Mouse (Mus musculus): ENCODE measurements around the gene Tmem82.
"Not testable (repeated sequence)": the region's sequence is repeated elsewhere in the genome, so short reads cannot be mapped to it uniquely, and the experiment has no call there.

Gene Tmem82

DNA sequence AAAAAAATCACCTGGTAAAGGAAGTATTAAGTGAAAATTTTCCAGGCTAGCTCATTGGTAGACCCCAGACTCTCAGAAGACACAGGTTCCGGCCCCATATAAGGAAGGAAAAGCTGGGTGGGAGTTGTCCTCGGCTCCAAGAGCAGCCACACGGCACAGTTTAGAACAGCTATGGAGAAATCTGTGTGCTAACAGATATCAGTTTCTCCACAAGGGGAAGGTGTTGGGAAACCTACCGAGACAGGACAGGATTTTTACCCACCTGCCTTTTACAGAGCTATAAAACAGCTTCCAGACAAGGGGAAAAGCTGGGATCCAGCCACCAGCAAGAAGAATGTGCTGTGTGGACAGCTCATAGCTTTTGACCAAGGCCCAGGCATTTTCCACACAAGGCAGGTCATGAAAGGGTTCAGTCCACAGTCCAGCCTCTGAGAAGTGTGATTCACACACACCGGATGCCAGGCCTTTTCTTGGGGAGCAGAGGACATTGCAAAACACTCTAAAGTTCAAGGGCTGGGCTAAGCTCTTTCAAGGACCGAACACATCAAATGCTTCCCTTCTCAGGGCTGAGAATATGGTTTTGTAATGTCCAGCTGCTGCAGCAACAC is 45.0 kb downstream of the Tmem82 start:
- DNase-seq, result peak; percentile 83

DNA sequence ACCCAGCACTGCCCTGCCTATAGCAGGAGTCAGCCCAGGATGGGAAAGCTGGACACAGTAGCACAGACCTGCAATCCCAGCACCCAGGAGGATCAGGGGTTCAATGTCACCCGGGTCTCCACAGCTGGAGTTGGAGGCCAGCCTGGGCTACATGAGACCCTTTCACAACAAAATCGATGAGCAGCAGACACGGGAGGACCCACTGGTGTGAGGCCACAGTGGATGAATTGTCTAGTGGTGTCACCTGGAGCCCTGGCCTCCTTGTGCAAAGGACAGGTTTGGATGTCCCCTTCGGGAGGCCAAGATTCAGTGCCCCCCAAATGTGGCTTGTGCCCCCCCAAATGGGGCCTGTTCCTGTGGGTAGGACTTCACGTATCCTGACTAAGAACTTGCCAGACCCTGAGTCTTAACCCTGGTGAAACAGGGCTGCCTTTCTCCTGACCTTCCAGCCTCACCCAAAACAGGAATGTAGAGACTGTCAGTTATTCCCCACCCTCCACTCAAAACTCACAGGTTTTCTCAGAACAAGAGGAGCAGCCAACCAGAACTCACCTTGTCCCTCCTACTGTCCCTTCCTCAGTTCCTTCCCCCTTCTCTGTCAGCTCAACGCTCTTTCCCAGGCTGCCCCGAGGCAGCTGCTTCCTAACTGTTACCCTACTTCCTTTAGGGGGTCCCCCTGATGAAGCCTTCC is 45.6 kb downstream of the Tmem82 start:
- peak; percentile 38 for DNase-seq

DNA sequence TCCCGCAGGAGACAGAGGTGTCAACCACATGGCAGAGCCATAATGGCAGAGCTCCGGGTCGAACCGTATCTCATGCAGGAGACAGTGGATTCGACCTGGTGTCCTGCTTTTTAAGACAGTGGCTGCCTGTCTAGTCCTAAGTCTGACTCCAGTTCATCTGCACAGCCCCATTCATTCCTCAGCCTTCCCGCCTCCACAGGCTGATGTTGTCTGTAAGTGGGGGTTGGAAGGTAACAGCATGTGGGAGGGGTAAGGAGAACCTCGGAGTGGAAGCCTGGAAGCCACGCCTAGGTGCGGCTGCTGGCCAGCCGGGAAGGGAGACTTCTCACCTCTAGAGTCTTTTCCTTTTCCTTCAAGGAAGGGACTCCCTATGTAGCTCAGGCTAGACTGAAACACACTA is 46.5 kb downstream of the Tmem82 start:
- no peak for DNase-seq

DNA sequence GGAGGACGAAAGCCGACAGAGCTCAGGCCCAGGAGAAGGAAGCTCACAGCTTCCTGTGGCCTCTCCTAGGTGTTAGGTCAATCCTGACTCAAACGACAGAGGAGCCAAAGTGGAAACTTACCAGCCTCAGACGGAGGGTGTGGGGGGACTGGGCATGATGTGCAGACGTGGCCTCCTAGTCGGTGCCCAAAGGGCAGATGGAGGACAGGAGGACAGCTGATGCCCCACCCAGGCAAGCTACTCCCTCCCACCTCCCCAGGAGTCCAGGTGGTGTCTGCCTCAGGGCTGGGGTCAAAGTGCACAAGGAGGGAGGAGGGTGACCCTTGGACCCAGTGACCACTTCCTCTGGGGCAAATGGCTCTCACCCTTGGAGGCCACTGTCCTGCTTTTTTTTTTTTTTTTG is 47.1 kb downstream of the Tmem82 start:
- DNase-seq, result peak; percentile 85

DNA sequence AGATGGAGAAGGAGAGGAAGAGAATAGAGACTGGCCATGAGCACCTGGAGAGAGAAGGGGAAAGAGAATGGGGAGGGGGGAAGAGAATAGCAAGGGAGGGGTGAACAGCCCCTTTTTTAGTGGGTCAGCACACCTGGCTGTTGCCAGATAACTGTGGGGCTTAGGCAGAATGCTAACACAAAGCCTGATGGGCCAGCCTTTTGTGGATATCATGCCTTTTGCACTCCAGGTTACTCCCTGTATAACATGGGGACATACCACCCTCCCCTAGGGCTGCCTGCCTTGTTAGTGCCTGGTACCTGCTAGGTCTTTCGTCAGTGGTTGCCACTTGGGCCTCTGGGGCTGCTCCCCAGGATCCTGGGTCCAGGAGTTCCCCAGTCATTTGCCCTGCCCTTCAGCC is 47.6 kb downstream of the Tmem82 start:
- DNase-seq, result no peak

DNA sequence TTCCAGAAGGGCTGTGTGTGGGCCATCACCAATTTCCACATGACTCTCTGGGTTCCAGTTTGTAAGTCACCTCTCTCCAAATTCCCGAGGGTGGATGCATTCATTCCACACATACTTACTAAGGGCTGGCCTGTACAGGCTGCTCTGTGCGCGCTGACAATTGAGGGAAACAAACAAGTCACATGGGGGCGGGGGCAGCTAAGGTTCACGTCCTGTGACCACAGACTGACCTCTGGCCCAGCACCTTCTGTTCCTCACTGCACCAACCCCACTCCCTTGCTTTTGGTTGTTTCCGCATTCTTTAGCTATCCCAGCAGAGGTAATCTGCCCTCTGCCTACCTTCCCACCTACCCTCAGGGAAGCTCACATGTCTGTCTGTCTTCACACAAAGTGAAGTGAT is 48.4 kb downstream of the Tmem82 start:
- peak; percentile 89 for DNase-seq

DNA sequence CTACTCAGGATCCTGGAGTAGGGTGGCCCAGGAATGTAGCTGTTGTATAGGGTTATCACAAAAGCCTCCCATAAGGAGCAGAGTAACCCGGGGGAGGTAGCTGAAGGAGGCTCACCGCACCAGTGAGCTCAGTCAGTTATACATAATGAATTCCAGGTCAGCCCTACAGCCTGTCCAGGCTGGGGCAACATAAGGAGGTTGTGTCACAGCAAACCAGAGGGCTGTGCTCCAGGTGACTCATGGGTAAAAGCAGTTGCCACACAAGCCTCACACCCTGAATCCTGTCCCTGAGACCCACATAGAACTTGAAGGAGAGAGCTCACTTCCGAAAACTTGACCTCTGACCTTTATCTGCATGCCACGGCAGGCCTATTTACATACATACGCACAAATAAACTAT is 49.5 kb downstream of the Tmem82 start:
- DNase-seq, result no peak

DNA sequence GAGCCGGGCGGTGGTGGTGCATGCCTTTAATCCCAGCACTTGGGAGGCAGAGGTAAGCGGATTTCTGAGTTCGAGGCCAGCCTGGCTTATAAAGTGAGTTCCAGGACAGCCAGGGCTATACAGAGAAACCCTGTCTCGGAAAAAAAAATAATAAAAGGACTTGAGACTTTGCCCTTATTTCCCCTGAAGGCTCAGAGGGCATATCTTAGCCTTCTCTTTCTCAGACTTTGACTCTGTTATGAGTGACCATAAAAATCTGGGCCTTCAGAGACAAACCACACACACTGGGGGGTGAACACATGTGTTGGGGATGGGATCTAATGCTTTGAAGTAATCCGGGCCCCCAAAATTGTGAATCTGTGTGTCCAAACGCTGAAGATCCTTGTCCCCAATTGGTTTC is 51.3 kb downstream of the Tmem82 start:
- DNase-seq, result not testable (repeated sequence)

DNA sequence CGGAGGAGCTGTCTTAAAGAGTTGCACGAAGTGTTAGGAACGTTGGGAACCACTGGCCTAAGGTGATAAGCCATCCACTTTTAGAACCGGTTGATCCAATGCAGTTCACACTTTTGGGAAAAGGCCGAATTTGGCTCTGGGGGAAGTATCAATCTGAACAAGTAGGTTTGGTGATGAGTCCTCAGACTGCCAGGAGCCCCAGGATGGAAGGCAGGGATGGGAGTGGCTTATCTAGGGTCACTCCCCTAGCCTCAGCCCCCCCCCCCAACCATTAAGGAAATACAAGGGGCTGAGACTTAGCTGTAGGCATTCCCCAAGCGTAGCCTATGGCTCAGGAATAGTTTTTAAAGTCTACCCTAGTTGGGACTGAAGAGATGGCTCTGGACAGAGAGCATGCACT is 52.2 kb downstream of the Tmem82 start:
- no peak for DNase-seq

DNA sequence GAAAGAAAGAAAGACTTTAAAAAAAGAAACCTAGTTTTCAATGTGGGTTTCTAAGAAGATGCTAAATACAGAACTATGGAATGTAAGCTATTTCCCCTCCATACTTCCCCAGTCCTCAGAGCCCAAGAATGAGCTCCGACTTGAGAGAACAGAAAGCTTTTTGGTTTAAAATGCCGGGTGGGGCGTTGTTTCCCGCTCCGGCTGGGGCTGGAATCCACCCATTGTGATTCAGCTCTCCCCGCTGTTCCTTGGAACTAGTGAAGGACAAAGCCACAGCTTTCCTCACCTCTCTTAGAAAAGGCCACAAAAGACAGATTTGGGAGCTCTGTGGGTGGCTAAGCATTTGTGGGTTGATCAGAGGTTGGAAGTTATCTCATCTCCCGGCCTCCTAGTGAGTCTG is 53.1 kb downstream of the Tmem82 start:
- peak; percentile 53 for DNase-seq

DNA sequence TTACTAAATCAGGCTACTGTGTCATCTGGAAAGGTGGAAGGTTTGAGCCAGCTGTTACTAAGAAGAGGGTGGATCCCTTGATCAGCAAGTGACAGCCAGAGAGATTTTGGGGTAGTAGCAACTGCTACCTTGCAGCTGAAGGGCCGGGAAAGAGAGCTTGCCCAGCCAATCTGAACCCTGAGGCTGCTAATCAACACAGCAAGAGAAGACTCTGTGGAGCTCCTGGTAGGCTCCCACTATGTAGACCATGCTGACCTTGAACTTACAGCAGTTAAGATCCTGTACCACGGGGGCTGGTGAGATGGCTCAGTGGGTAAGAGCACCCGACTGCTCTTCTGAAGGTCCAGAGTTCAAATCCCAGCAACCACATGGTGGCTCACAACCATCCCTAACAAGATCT is 53.8 kb downstream of the Tmem82 start:
- no peak for DNase-seq

DNA sequence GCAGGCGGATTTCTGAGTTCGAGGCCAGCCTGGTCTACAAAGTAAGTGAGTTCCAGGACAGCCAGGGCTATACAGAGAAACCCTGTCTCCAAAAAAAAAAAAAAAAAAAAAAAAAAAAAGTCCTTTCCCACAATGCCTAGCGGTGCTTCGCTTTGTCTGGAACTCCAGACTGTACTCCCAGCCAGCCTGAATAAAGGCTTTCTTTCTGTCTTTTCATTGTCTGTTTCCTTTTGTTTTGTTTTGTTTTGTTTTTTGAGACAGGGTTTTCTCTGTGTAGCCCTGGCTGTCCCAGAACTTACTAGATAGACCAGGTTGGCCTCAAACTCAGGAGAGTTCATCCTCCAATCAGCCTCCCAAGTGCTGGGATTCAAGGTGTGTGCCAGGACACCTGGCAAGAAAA is 54.2 kb downstream of the Tmem82 start:
- DNase-seq, result no peak

All from kidney, postnatal 14 days (tissue).